Mouse (Mus musculus): ENCODE measurements at regions not wholly inside any gene's neighbourhood (a gene's known extent, or its start where the extent isn't known, plus 50 kb on each side); places are given as distances from the start of the nearest gene placed in this dataset.

- no peak overlapping the region for H3K4me3 ChIP-seq (replicated peaks)
- WGBS: 49% methylated on average over 5 of the region's 5 CpGs
- no peak overlapping the region for H3K27ac ChIP-seq
- no peaks in the 10 kb centered on the region for H3K4me1 ChIP-seq
- H3K36me3 ChIP-seq: no peaks in the 10 kb centered on the region
- ATAC-seq (ENCODE audit: insufficient read depth, low FRiP score, low read depth): peak; percentile 37; the same call in 1 of the 2 replicates
- no peaks in the 10 kb centered on the region for H3K9me3 ChIP-seq
- H3K27me3 ChIP-seq (replicated peaks): no peaks in the 10 kb centered on the region
- no peak overlapping the region for H3K4me2 ChIP-seq
- no peak overlapping the region for H3K9ac ChIP-seq
Measured at GRCm38 (mm10) chr10:118632187-118632586, 191.3 kb downstream of the Ifng start.

GRCm38 (mm10) chr10:118633429-118633828, 192.6 kb downstream of the Ifng start:
- no peaks in the 10 kb centered on the region for H3K36me3 ChIP-seq
- H3K27ac ChIP-seq: no peak overlapping the region
- H3K9me3 ChIP-seq: no peaks in the 10 kb centered on the region
- H3K4me2 ChIP-seq: no peak overlapping the region
- peak; percentile 81 for ATAC-seq (ENCODE audit: insufficient read depth, low FRiP score, low read depth)
- WGBS: 33% methylated on average over 7 of the region's 7 CpGs
- H3K4me1 ChIP-seq: no peaks in the 10 kb centered on the region
- no peak overlapping the region for H3K4me3 ChIP-seq (replicated peaks)
- no peaks in the 10 kb centered on the region for H3K27me3 ChIP-seq (replicated peaks)
- H3K9ac ChIP-seq: no peak overlapping the region

GRCm38 (mm10) chr10:118639097-118639496, 198.3 kb downstream of the Ifng start:
- H3K36me3 ChIP-seq: no peaks in the 10 kb centered on the region
- H3K27me3 ChIP-seq (replicated peaks): no peaks in the 10 kb centered on the region
- no peak overlapping the region for H3K4me2 ChIP-seq
- H3K27ac ChIP-seq: no peak overlapping the region
- no peaks in the 10 kb centered on the region for H3K4me1 ChIP-seq
- H3K9me3 ChIP-seq: no peaks in the 10 kb centered on the region
- WGBS: 83% methylated on average over 4 of the region's 4 CpGs
- no peak overlapping the region for H3K9ac ChIP-seq
- no peak for ATAC-seq (ENCODE audit: insufficient read depth, low FRiP score, low read depth)
- H3K4me3 ChIP-seq (replicated peaks): no peak overlapping the region

GRCm38 (mm10) chr10:118640121-118640809, 199.4 kb downstream of the Ifng start:
- 50% methylated on average over 7 of the region's 7 CpGs for WGBS
- no peak overlapping the region for H3K9ac ChIP-seq
- no peak overlapping the region for H3K4me3 ChIP-seq (replicated peaks)
- no peaks in the 10 kb centered on the region for H3K27me3 ChIP-seq (replicated peaks)
- H3K27ac ChIP-seq: no peak overlapping the region
- H3K4me2 ChIP-seq: no peak overlapping the region
- no peaks in the 10 kb centered on the region for H3K9me3 ChIP-seq
- H3K4me1 ChIP-seq: no peaks in the 10 kb centered on the region
- ATAC-seq (ENCODE audit: insufficient read depth, low FRiP score, low read depth): no peak
- no peaks in the 10 kb centered on the region for H3K36me3 ChIP-seq

GRCm38 (mm10) chr10:118640810-118641427, 200.1 kb downstream of the Ifng start:
- H3K27me3 ChIP-seq (replicated peaks): no peaks in the 10 kb centered on the region
- H3K9ac ChIP-seq: no peak overlapping the region
- no peak for ATAC-seq (ENCODE audit: insufficient read depth, low FRiP score, low read depth)
- WGBS: 56% methylated on average over 12 of the region's 12 CpGs
- H3K4me2 ChIP-seq: no peak overlapping the region
- H3K4me3 ChIP-seq (replicated peaks): no peak overlapping the region
- H3K4me1 ChIP-seq: no peaks in the 10 kb centered on the region
- no peak overlapping the region for H3K27ac ChIP-seq
- H3K9me3 ChIP-seq: no peaks in the 10 kb centered on the region
- no peaks in the 10 kb centered on the region for H3K36me3 ChIP-seq

- H3K36me3 ChIP-seq: no peaks in the 10 kb centered on the region
- ATAC-seq (ENCODE audit: insufficient read depth, low FRiP score, low read depth): no peak
- no peak overlapping the region for H3K4me2 ChIP-seq
- no peaks in the 10 kb centered on the region for H3K4me1 ChIP-seq
- no peak overlapping the region for H3K9ac ChIP-seq
- 79% methylated on average over 8 of the region's 8 CpGs for WGBS
- no peaks in the 10 kb centered on the region for H3K9me3 ChIP-seq
- no peak overlapping the region for H3K4me3 ChIP-seq (replicated peaks)
- H3K27ac ChIP-seq: no peak overlapping the region
- H3K27me3 ChIP-seq (replicated peaks): no peaks in the 10 kb centered on the region
Measured at GRCm38 (mm10) chr10:118643622-118644021, 202.8 kb downstream of the Ifng start.

GRCm38 (mm10) chr10:118648111-118648510, 207.3 kb downstream of the Ifng start:
- 55% methylated on average over 2 of the region's 2 CpGs for WGBS
- H3K27ac ChIP-seq: no peak overlapping the region
- no peaks in the 10 kb centered on the region for H3K4me1 ChIP-seq
- ATAC-seq (ENCODE audit: insufficient read depth, low FRiP score, low read depth): no peak
- H3K4me2 ChIP-seq: no peak overlapping the region
- H3K36me3 ChIP-seq: no peaks in the 10 kb centered on the region
- no peak overlapping the region for H3K4me3 ChIP-seq (replicated peaks)
- H3K9me3 ChIP-seq: no peaks in the 10 kb centered on the region
- H3K9ac ChIP-seq: no peak overlapping the region
- no peaks in the 10 kb centered on the region for H3K27me3 ChIP-seq (replicated peaks)

- WGBS: 68% methylated on average over 5 of the region's 5 CpGs
- Histone ChIP-seq H3K9me3 (no peaks in the 10 kb centered on the region), H3K4me3 (replicated peaks) (no peak overlapping the region), H3K4me1 (no peaks in the 10 kb centered on the region), H3K27me3 (replicated peaks) (no peaks in the 10 kb centered on the region), H3K9ac (no peak overlapping the region), H3K36me3 (no peaks in the 10 kb centered on the region), H3K4me2 (no peak overlapping the region), H3K27ac (no peak overlapping the region)
- no peak for ATAC-seq (ENCODE audit: insufficient read depth, low FRiP score, low read depth)
Measured at GRCm38 (mm10) chr10:118656561-118656960, 213.4 kb downstream of the Dyrk2 start.

GRCm38 (mm10) chr10:118666009-118666408, 204.0 kb downstream of the Dyrk2 start:
- Histone ChIP-seq H3K9ac (no peak overlapping the region), H3K4me2 (no peak overlapping the region), H3K27me3 (replicated peaks) (no peaks in the 10 kb centered on the region), H3K27ac (no peak overlapping the region), H3K4me1 (no peaks in the 10 kb centered on the region), H3K36me3 (no peaks in the 10 kb centered on the region), H3K4me3 (replicated peaks) (no peak overlapping the region), H3K9me3 (no peaks in the 10 kb centered on the region)
- ATAC-seq (ENCODE audit: insufficient read depth, low FRiP score, low read depth): no peak
- WGBS: 60% methylated on average over 3 of the region's 3 CpGs

GRCm38 (mm10) chr10:118675816-118676465, 194.1 kb downstream of the Dyrk2 start:
- ATAC-seq (ENCODE audit: insufficient read depth, low FRiP score, low read depth): peak; percentile 76; the same call in 1 of the 2 replicates
- H3K4me3 ChIP-seq (replicated peaks): no peak overlapping the region

GRCm38 (mm10) chr10:118678750-118679418, 191.1 kb downstream of the Dyrk2 start:
- H3K4me2 ChIP-seq: no peak overlapping the region
- H3K9me3 ChIP-seq: no peaks in the 10 kb centered on the region
- no peak overlapping the region for H3K27ac ChIP-seq
- no peak overlapping the region for H3K4me3 ChIP-seq (replicated peaks)
- no peaks in the 10 kb centered on the region for H3K4me1 ChIP-seq
- WGBS: 78% methylated on average over 12 of the region's 12 CpGs
- H3K9ac ChIP-seq: no peak overlapping the region
- no peak for ATAC-seq (ENCODE audit: insufficient read depth, low FRiP score, low read depth)
- H3K36me3 ChIP-seq: no peaks in the 10 kb centered on the region
- H3K27me3 ChIP-seq (replicated peaks): no peaks in the 10 kb centered on the region

More at GRCm38 (mm10) chr10:118675816-118676465, 194.1 kb downstream of the Dyrk2 start:
- H3K27ac ChIP-seq: no peak overlapping the region
- peak overlapping the region; percentile 32; the same call in 1 of the 2 replicates for H3K4me2 ChIP-seq
- no peaks in the 10 kb centered on the region for H3K36me3 ChIP-seq
- H3K9me3 ChIP-seq: no peaks in the 10 kb centered on the region
- H3K27me3 ChIP-seq (replicated peaks): no peaks in the 10 kb centered on the region
- H3K4me1 ChIP-seq: no peaks in the 10 kb centered on the region
- no peak overlapping the region for H3K9ac ChIP-seq
- WGBS: 40% methylated on average over 18 of the region's 18 CpGs

GRCm38 (mm10) chr10:118679507-118679906, 190.5 kb downstream of the Dyrk2 start:
- no peak overlapping the region for H3K9ac ChIP-seq
- no peak overlapping the region for H3K27ac ChIP-seq
- H3K27me3 ChIP-seq (replicated peaks): no peaks in the 10 kb centered on the region
- H3K4me2 ChIP-seq: no peak overlapping the region
- H3K9me3 ChIP-seq: no peaks in the 10 kb centered on the region
- no peaks in the 10 kb centered on the region for H3K4me1 ChIP-seq
- ATAC-seq (ENCODE audit: insufficient read depth, low FRiP score, low read depth): no peak
- no peak overlapping the region for H3K4me3 ChIP-seq (replicated peaks)
- no peaks in the 10 kb centered on the region for H3K36me3 ChIP-seq
- 89% methylated on average over 5 of the region's 5 CpGs for WGBS
